Mouse (Mus musculus): ENCODE measurements around the gene Syngr2. TPM values are rescaled to one million over a fixed set of nuclear protein-coding genes. Genes with fewer than 3 reads are reported as not detected.
"Not testable (repeated sequence)": the region's sequence is repeated elsewhere in the genome, so short reads cannot be mapped to it uniquely, and the experiment has no call there.

Syngr2 gene
- polyA plus RNA-seq, 1 experiment from 2014 or later, result 26.2 TPM

- no peaks in the 10 kb centered on the region for H3K9me3 ChIP-seq
- 0 out of 2 replicates have a peak overlapping the region, but pooled peaks have one; percentile 15 for H3K9ac ChIP-seq (replicated peaks)
- H3K27me3 ChIP-seq, result no peaks in the 10 kb centered on the region
- no peak for ATAC-seq (ENCODE audit: low FRiP score, low read depth)
- H3K27ac ChIP-seq (replicated peaks), result peak overlapping the region; percentile 25; the same call in 1 of the 2 replicates
- no peak overlapping the region; the same call in 1 of the 2 replicates for H3K4me2 ChIP-seq (replicated peaks)
- no peaks in the 10 kb centered on the region for H3K36me3 ChIP-seq
- no peak overlapping the region for H3K4me3 ChIP-seq
- H3K4me1 ChIP-seq, result peaks cover 59% of the 10 kb centered on the region
- WGBS, result 63% methylated on average over 9 of the region's 9 CpGs
These were observed 19.6 kb downstream of the Syngr2 start for GRCm38 (mm10) chr11:117828888-117829604.

GRCm38 (mm10) chr11:117829671-117830215 is 20.3 kb downstream of the Syngr2 start:
- Histone ChIP-seq H3K4me3 (no peak overlapping the region), H3K4me2 (replicated peaks) (no peak overlapping the region), H3K9ac (replicated peaks) (no peak overlapping the region), H3K36me3 (no peaks in the 10 kb centered on the region), H3K9me3 (no peaks in the 10 kb centered on the region), H3K4me1 (peaks cover 52% of the 10 kb centered on the region), H3K27ac (replicated peaks) (no peak overlapping the region), H3K27me3 (no peaks in the 10 kb centered on the region)
- 83% methylated on average over 2 of the region's 2 CpGs for WGBS
- ATAC-seq (ENCODE audit: low FRiP score, low read depth), result no peak

GRCm38 (mm10) chr11:117830401-117830800 is 20.9 kb downstream of the Syngr2 start:
- no peak overlapping the region for H3K4me3 ChIP-seq
- no peak overlapping the region for H3K4me2 ChIP-seq (replicated peaks)
- H3K27me3 ChIP-seq, result no peaks in the 10 kb centered on the region
- ATAC-seq (ENCODE audit: low FRiP score, low read depth), result no peak
- no peaks in the 10 kb centered on the region for H3K36me3 ChIP-seq
- no peaks in the 10 kb centered on the region for H3K9me3 ChIP-seq
- 84% methylated on average over 9 of the region's 9 CpGs for WGBS
- H3K27ac ChIP-seq (replicated peaks), result no peak overlapping the region
- H3K9ac ChIP-seq (replicated peaks), result no peak overlapping the region
- H3K4me1 ChIP-seq, result peaks cover 46% of the 10 kb centered on the region

DNA sequence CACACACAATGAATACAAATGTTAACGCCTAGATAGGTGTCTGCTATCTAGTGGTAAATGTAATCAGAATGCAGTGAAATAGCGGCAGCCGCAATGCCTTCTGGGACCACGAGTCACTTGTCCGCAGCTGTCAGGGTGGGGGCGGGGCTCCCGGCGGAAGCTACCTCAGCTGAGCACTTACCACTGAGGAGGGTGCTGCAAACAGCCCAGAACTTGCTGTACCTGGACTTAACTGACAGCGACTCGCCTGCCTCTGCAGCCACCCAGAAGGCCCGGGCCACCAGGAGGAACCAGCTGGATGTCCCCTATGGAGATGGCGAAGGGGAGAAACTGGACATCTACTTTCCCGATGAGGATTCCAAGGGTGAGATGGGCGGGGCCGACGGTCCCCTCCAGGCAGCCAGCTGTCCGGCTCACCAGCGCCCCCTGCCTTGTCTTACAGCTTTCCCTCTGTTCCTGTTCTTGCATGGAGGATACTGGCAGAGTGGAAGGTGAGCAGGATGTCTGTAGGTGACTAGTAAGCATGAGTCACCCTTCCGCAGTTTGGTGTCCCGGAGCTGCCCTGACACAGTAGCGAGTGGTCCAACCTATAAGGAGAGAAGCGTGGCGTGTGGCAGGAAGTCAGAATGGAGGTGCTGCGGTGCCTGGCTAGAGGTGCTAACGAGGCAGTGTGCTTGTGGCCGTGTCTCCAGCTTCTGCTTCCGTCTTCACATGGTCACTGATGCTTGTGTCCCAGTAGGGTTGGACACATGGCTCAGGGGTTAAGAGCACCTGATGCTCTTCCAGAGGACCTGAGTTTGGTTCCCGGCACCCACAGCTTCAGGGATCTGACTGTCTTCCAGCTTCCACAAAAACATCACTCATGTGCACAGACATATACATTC is 22.9 kb downstream of the Syngr2 start:
- Histone ChIP-seq H3K9me3 (no peaks in the 10 kb centered on the region), H3K27me3 (no peaks in the 10 kb centered on the region), H3K4me2 (replicated peaks) (peak overlapping the region; percentile 57), H3K27ac (replicated peaks) (peak overlapping the region; percentile 25; the same call in 1 of the 2 replicates), H3K36me3 (no peaks in the 10 kb centered on the region), H3K4me1 (peaks cover 26% of the 10 kb centered on the region), H3K9ac (replicated peaks) (0 out of 2 replicates have a peak overlapping the region, but pooled peaks have one; percentile 11), H3K4me3 (peak overlapping the region; percentile 39)
- ATAC-seq (ENCODE audit: low FRiP score, low read depth), result peak; percentile 83
- 18% methylated on average over 28 of the region's 28 CpGs for WGBS

DNA sequence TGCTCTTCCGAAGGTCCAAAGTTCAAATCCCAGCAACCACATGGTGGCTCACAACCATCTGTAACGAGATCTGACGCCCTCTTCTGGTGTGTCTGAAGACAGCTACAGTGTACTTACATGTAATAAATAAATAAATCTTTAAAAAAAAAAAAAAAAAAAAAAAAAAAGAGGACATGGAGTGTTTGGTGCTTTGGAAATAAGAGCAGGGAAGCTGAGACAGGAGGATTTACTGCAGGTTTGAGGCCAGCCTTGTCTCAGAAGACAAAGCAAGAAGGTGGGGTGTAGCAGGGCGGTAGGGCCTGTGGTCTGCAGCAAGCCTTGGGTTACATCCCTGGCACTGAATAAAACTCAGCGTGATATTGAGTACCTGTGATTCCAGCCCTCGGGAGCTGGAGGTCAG is 24.0 kb downstream of the Syngr2 start:
- not testable (repeated sequence) for H3K27ac ChIP-seq (replicated peaks); H3K27me3 ChIP-seq; ATAC-seq (ENCODE audit: low FRiP score, low read depth); H3K36me3 ChIP-seq; H3K4me3 ChIP-seq; H3K9me3 ChIP-seq; H3K4me2 ChIP-seq (replicated peaks); H3K9ac ChIP-seq (replicated peaks)
- peaks cover 17% of the 10 kb centered on the region for H3K4me1 ChIP-seq
- WGBS, result 69% methylated on average over 6 of the region's 6 CpGs

DNA sequence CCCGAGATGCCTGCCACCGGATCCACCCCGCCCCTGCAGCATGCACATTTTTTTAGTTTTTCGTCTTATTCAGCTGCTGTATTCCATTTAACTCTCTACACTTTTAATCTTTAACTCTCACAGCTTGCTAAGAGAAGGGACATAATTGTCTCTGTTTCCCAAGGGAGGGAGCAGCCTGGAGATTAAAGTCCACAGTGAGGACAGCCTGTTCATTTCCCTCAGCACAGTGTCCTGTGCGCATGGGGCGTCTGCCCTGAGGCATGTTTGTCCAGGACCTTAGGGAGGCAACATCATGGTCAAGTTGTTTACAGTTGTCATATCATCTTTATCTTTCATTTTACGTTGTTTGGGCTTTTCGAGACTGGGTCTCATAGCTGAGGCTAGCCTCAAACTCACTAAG is 24.6 kb downstream of the Syngr2 start:
- H3K4me2 ChIP-seq (replicated peaks), result no peak overlapping the region
- H3K27ac ChIP-seq (replicated peaks), result no peak overlapping the region
- 93% methylated on average over 8 of the region's 8 CpGs for WGBS
- no peak overlapping the region for H3K9ac ChIP-seq (replicated peaks)
- H3K27me3 ChIP-seq, result no peaks in the 10 kb centered on the region
- H3K9me3 ChIP-seq, result no peaks in the 10 kb centered on the region
- peaks cover 12% of the 10 kb centered on the region for H3K4me1 ChIP-seq
- no peak overlapping the region for H3K4me3 ChIP-seq
- no peaks in the 10 kb centered on the region for H3K36me3 ChIP-seq
- ATAC-seq (ENCODE audit: low FRiP score, low read depth), result no peak

GRCm38 (mm10) chr11:117836306-117836705 is 26.8 kb downstream of the Syngr2 start:
- H3K27me3 ChIP-seq, result no peaks in the 10 kb centered on the region
- H3K9me3 ChIP-seq, result no peaks in the 10 kb centered on the region
- 0 out of 2 replicates have a peak overlapping the region, but pooled peaks have one; percentile 2 for H3K4me3 ChIP-seq
- 34% methylated on average over 13 of the region's 13 CpGs for WGBS
- no peaks in the 10 kb centered on the region for H3K36me3 ChIP-seq
- H3K4me1 ChIP-seq, result peaks cover 9% of the 10 kb centered on the region
- ATAC-seq (ENCODE audit: low FRiP score, low read depth), result peak; percentile 38; the same call in 1 of the 2 replicates
- H3K27ac ChIP-seq (replicated peaks), result no peak overlapping the region
- peak overlapping the region; percentile 32 for H3K4me2 ChIP-seq (replicated peaks)
- H3K9ac ChIP-seq (replicated peaks), result no peak overlapping the region

- WGBS, result 60% methylated on average over 2 of the region's 2 CpGs
These were observed 29.1 kb downstream of the Syngr2 start for GRCm38 (mm10) chr11:117838572-117838971.

GRCm38 (mm10) chr11:117839021-117839420 is 29.6 kb downstream of the Syngr2 start:
- 92% methylated on average over 1 of the region's 1 CpGs for WGBS
- Histone ChIP-seq H3K36me3 (no peaks in the 10 kb centered on the region), H3K27ac (replicated peaks) (no peak overlapping the region; the same call in 1 of the 2 replicates), H3K27me3 (no peaks in the 10 kb centered on the region), H3K9me3 (no peaks in the 10 kb centered on the region), H3K9ac (replicated peaks) (no peak overlapping the region), H3K4me2 (replicated peaks) (no peak overlapping the region), H3K4me1 (no peaks in the 10 kb centered on the region; the same call in 1 of the 2 replicates), H3K4me3 (no peak overlapping the region)
- ATAC-seq (ENCODE audit: low FRiP score, low read depth), result no peak

More at GRCm38 (mm10) chr11:117838572-117838971, 29.1 kb downstream of the Syngr2 start:
- H3K4me1 ChIP-seq, result no peaks in the 10 kb centered on the region; the same call in 1 of the 2 replicates
- H3K36me3 ChIP-seq, result no peaks in the 10 kb centered on the region
- H3K9me3 ChIP-seq, result no peaks in the 10 kb centered on the region
- no peak overlapping the region; the same call in 1 of the 2 replicates for H3K27ac ChIP-seq (replicated peaks)
- no peaks in the 10 kb centered on the region for H3K27me3 ChIP-seq
- no peak overlapping the region for H3K4me2 ChIP-seq (replicated peaks)
- no peak overlapping the region for H3K9ac ChIP-seq (replicated peaks)
- no peak overlapping the region for H3K4me3 ChIP-seq
- ATAC-seq (ENCODE audit: low FRiP score, low read depth), result no peak

GRCm38 (mm10) chr11:117840910-117841309 is 31.4 kb downstream of the Syngr2 start:
- no peak for ATAC-seq (ENCODE audit: low FRiP score, low read depth)
- H3K4me2 ChIP-seq (replicated peaks), result no peak overlapping the region
- H3K27ac ChIP-seq (replicated peaks), result no peak overlapping the region
- H3K9ac ChIP-seq (replicated peaks), result no peak overlapping the region
- no peak overlapping the region for H3K4me3 ChIP-seq
- H3K4me1 ChIP-seq, result no peaks in the 10 kb centered on the region; the same call in 1 of the 2 replicates
- H3K27me3 ChIP-seq, result no peaks in the 10 kb centered on the region
- 72% methylated on average over 1 of the region's 1 CpGs for WGBS
- H3K9me3 ChIP-seq, result no peaks in the 10 kb centered on the region
- no peaks in the 10 kb centered on the region for H3K36me3 ChIP-seq

- ATAC-seq (ENCODE audit: low FRiP score, low read depth), result no peak
These were observed 34.0 kb downstream of the Syngr2 start for GRCm38 (mm10) chr11:117843434-117843833.

More at GRCm38 (mm10) chr11:117843434-117843833, 34.0 kb downstream of the Syngr2 start:
- Histone ChIP-seq H3K4me2 (replicated peaks) (no peak overlapping the region), H3K27me3 (no peaks in the 10 kb centered on the region), H3K36me3 (no peaks in the 10 kb centered on the region), H3K27ac (replicated peaks) (no peak overlapping the region), H3K4me1 (peaks cover 8% of the 10 kb centered on the region), H3K9me3 (no peaks in the 10 kb centered on the region), H3K4me3 (no peak overlapping the region), H3K9ac (replicated peaks) (no peak overlapping the region)
- 91% methylated on average over 2 of the region's 2 CpGs for WGBS

All from midbrain, embryonic 12.5 days (tissue).